Mouse (Mus musculus) neural tube, embryonic 12.5 days (tissue): ENCODE results near the gene Smarcd1. TPM values are rescaled to one million over a fixed set of nuclear protein-coding genes. Genes with fewer than 3 reads are reported as not detected.
A peak's percentile ranks its signal among the peaks of the same experiment; 100 is the strongest.

ENCODE experiments used
- ATAC-seq: fragments of 200-750 bp; cut with Nextera tagmentation; 2 replicates; pipeline ENCODE4 v1.8.0; 2017; ENCODE audit warnings: low read depth, mild to moderate bottlenecking, moderate TSS enrichment, moderate library complexity; ENCODE audit not compliant: low FRiP score
- H3K27ac ChIP-seq: fragments of 300-500 bp; sonication (generic); 2 replicates; pipeline ENCODE4 v1.5.1; 2016
- H3K27me3 ChIP-seq: fragments of 300-500 bp; sonication (generic); replicated peaks from 2 replicates; pipeline ENCODE4 v1.6.1; 2016; ENCODE audit warnings: mild to moderate bottlenecking
- H3K36me3 ChIP-seq: fragments of 300-500 bp; sonication (generic); 2 replicates; pipeline ENCODE4 v1.6.1; 2016; ENCODE audit warnings: mild to moderate bottlenecking
- H3K4me1 ChIP-seq: fragments of 300-500 bp; sonication (generic); 2 replicates; pipeline ENCODE4 v1.6.1; 2016
- H3K4me2 ChIP-seq: fragments of 300-500 bp; sonication (generic); replicated peaks from 2 replicates; pipeline ENCODE4 v1.6.1; 2016; ENCODE audit warnings: mild to moderate bottlenecking
- H3K4me3 ChIP-seq: fragments of 300-500 bp; sonication (generic); 2 replicates; pipeline ENCODE4 v1.5.1; 2016
- H3K9ac ChIP-seq: fragments of 300-500 bp; sonication (generic); 2 replicates; pipeline ENCODE4 v1.6.1; 2016; ENCODE audit warnings: mild to moderate bottlenecking
- H3K9me3 ChIP-seq: fragments of 300-500 bp; sonication (generic); 2 replicates; pipeline ENCODE4 v1.6.1; 2016; ENCODE audit warnings: mild to moderate bottlenecking
- WGBS: fragments of 180-500 bp; shearing (Covaris S2); methylation state at CpG from one replicate; pipeline ENCODE4 v1.1.7; 2016; 5-methylcytosine and 5-hydroxymethylcytosine counted together
- polyA plus RNA-seq: library from polyadenylated mRNA; unstranded; fragments of >200 nt; fragmentation: Nextera tagmentation; extraction: Ambion mirVana; gene quantifications from 2 replicates; pipeline ENCODE4 v1.2.1, GENCODE M21; 2016

The Smarcd1 gene
- polyA plus RNA-seq, 1 experiment from 2014 or later: 142 TPM

GRCm38 (mm10) chr15:99705440-99706048 is 3.6 kb downstream of the Smarcd1 start, which contains the start of gene Gm17349:
Gene Gm17349, minus strand, starts transcription at chr15:99705490.
- H3K36me3 ChIP-seq: peaks cover 49% of the 10 kb centered on the region
- ATAC-seq: no peak
- peak within 1 kb of the TSS; percentile 91 for H3K27ac ChIP-seq

GRCm38 (mm10) chr15:99708176-99708575 is 6.2 kb downstream of the Smarcd1 start:
- H3K9me3 ChIP-seq: no peaks in the 10 kb centered on the region
- no peak overlapping the region for H3K4me2 ChIP-seq
- no peak overlapping the region for H3K27ac ChIP-seq
- 98% methylated on average over 13 of the region's 13 CpGs for WGBS
- ATAC-seq: no peak
- no peak overlapping the region for H3K4me3 ChIP-seq
- H3K27me3 ChIP-seq: no peaks in the 10 kb centered on the region
- peaks cover 30% of the 10 kb centered on the region for H3K4me1 ChIP-seq
- no peak overlapping the region for H3K9ac ChIP-seq
- H3K36me3 ChIP-seq: peaks cover 75% of the 10 kb centered on the region

More at GRCm38 (mm10) chr15:99705440-99706048, 3.6 kb downstream of the Smarcd1 start, which contains the start of gene Gm17349:
- Histone ChIP-seq H3K27me3 (no peaks in the 10 kb centered on the region), H3K4me3 (peak within 1 kb of the TSS; percentile 78), H3K9me3 (no peaks in the 10 kb centered on the region), H3K4me2 (peak within 1 kb of the TSS; percentile 97), H3K4me1 (peaks cover 38% of the 10 kb centered on the region), H3K9ac (peak within 1 kb of the TSS; percentile 94)
- 65% methylated on average over 11 of the region's 11 CpGs for whole genome bisulfite sequencing

- H3K27ac ChIP-seq: no peak overlapping the region
- WGBS: 93% methylated on average over 10 of the region's 10 CpGs
- H3K36me3 ChIP-seq: peaks cover 91% of the 10 kb centered on the region
- H3K9ac ChIP-seq: 0 out of 2 replicates have a peak overlapping the region, but pooled peaks have one; percentile 17
- H3K9me3 ChIP-seq: no peaks in the 10 kb centered on the region
- H3K4me2 ChIP-seq: no peak overlapping the region
- H3K4me3 ChIP-seq: no peak overlapping the region
- H3K27me3 ChIP-seq: no peaks in the 10 kb centered on the region
- H3K4me1 ChIP-seq: peaks cover 12% of the 10 kb centered on the region
- no peak for ATAC-seq
Measured at GRCm38 (mm10) chr15:99710221-99711190, 8.6 kb downstream of the Smarcd1 start.

- WGBS: 76% methylated on average over 3 of the region's 3 CpGs
- H3K36me3 ChIP-seq: peaks cover 84% of the 10 kb centered on the region
- no peak overlapping the region for H3K4me3 ChIP-seq
- no peaks in the 10 kb centered on the region for H3K27me3 ChIP-seq
- no peaks in the 10 kb centered on the region for H3K9me3 ChIP-seq
- H3K4me1 ChIP-seq: peaks cover 18% of the 10 kb centered on the region
- no peak for ATAC-seq
- no peak overlapping the region; the same call in 1 of the 2 replicates for H3K4me2 ChIP-seq
- no peak overlapping the region for H3K27ac ChIP-seq
- H3K9ac ChIP-seq: no peak overlapping the region
Measured at GRCm38 (mm10) chr15:99711491-99711890, 9.6 kb downstream of the Smarcd1 start.

GRCm38 (mm10) chr15:99712666-99713559 is 11.0 kb downstream of the Smarcd1 start:
- Histone ChIP-seq H3K36me3 (peaks cover 76% of the 10 kb centered on the region), H3K4me3 (no peak overlapping the region), H3K9ac (no peak overlapping the region), H3K9me3 (no peaks in the 10 kb centered on the region), H3K4me1 (peaks cover 19% of the 10 kb centered on the region), H3K27me3 (no peaks in the 10 kb centered on the region), H3K27ac (0 out of 2 replicates have a peak overlapping the region, but pooled peaks have one; percentile 39), H3K4me2 (no peak overlapping the region)
- ATAC-seq: no peak
- WGBS: 70% methylated on average over 13 of the region's 13 CpGs

GRCm38 (mm10) chr15:99713569-99713968 is 11.6 kb downstream of the Smarcd1 start:
- Histone ChIP-seq H3K36me3 (peaks cover 75% of the 10 kb centered on the region), H3K9me3 (no peaks in the 10 kb centered on the region), H3K4me2 (no peak overlapping the region), H3K9ac (no peak overlapping the region), H3K27ac (0 out of 2 replicates have a peak overlapping the region, but pooled peaks have one; percentile 12), H3K27me3 (no peaks in the 10 kb centered on the region), H3K4me1 (peaks cover 19% of the 10 kb centered on the region), H3K4me3 (no peak overlapping the region)
- 86% methylated on average over 3 of the region's 3 CpGs for WGBS
- ATAC-seq: no peak

GRCm38 (mm10) chr15:99714206-99714605 is 12.3 kb downstream of the Smarcd1 start:
- ATAC-seq: no peak
- no peak overlapping the region for H3K27ac ChIP-seq
- H3K4me2 ChIP-seq: no peak overlapping the region
- WGBS: 73% methylated on average over 4 of the region's 4 CpGs
- no peak overlapping the region for H3K4me3 ChIP-seq
- no peak overlapping the region for H3K9ac ChIP-seq
- peaks cover 72% of the 10 kb centered on the region for H3K36me3 ChIP-seq
- H3K4me1 ChIP-seq: peaks cover 19% of the 10 kb centered on the region
- H3K9me3 ChIP-seq: no peaks in the 10 kb centered on the region
- H3K27me3 ChIP-seq: no peaks in the 10 kb centered on the region

- Histone ChIP-seq H3K9ac (no peak overlapping the region), H3K27me3 (no peaks in the 10 kb centered on the region), H3K4me1 (peaks cover 19% of the 10 kb centered on the region), H3K4me3 (no peak overlapping the region), H3K9me3 (no peaks in the 10 kb centered on the region), H3K27ac (no peak overlapping the region), H3K4me2 (no peak overlapping the region), H3K36me3 (peaks cover 68% of the 10 kb centered on the region)
- 55% methylated on average over 7 of the region's 7 CpGs for WGBS
- peak; percentile 22; the same call in 1 of the 2 replicates for ATAC-seq
Measured at GRCm38 (mm10) chr15:99714858-99715257, 12.9 kb downstream of the Smarcd1 start.

- Histone ChIP-seq H3K9ac (no peak overlapping the region), H3K27me3 (no peaks in the 10 kb centered on the region), H3K4me3 (no peak overlapping the region), H3K9me3 (no peaks in the 10 kb centered on the region), H3K27ac (no peak overlapping the region), H3K4me2 (no peak overlapping the region), H3K36me3 (peaks cover 68% of the 10 kb centered on the region), H3K4me1 (peaks cover 19% of the 10 kb centered on the region)
- WGBS: 80% methylated on average over 13 of the region's 13 CpGs
- peak; percentile 26; the same call in 1 of the 2 replicates for ATAC-seq
Measured at GRCm38 (mm10) chr15:99715361-99715865, 13.5 kb downstream of the Smarcd1 start.

GRCm38 (mm10) chr15:99715982-99716746 is 14.2 kb downstream of the Smarcd1 start:
- no peak overlapping the region; the same call in 1 of the 2 replicates for H3K9ac ChIP-seq
- H3K4me3 ChIP-seq: no peak overlapping the region
- no peak overlapping the region for H3K4me2 ChIP-seq
- no peaks in the 10 kb centered on the region for H3K9me3 ChIP-seq
- H3K36me3 ChIP-seq: peaks cover 68% of the 10 kb centered on the region
- H3K4me1 ChIP-seq: peaks cover 19% of the 10 kb centered on the region
- 79% methylated on average over 11 of the region's 11 CpGs for WGBS
- H3K27me3 ChIP-seq: no peaks in the 10 kb centered on the region
- ATAC-seq: 0 out of 2 replicates have a peak, but pooled peaks have one; percentile 14
- no peak overlapping the region for H3K27ac ChIP-seq

- Histone ChIP-seq H3K9me3 (no peaks in the 10 kb centered on the region), H3K36me3 (peaks cover 68% of the 10 kb centered on the region), H3K27ac (no peak overlapping the region), H3K9ac (no peak overlapping the region), H3K4me3 (no peak overlapping the region), H3K27me3 (no peaks in the 10 kb centered on the region), H3K4me1 (peaks cover 19% of the 10 kb centered on the region), H3K4me2 (no peak overlapping the region)
- 83% methylated on average over 12 of the region's 12 CpGs for WGBS
- no peak for ATAC-seq
Measured at GRCm38 (mm10) chr15:99716814-99717213, 14.9 kb downstream of the Smarcd1 start.
